Mouse (Mus musculus) T-cell, adult 2 months (primary cell): ENCODE measurements around the gene Ambn.
"Not testable (repeated sequence)": the region's sequence is repeated elsewhere in the genome, so short reads cannot be mapped to it uniquely, and the experiment has no call there.

Experiments
- DNase-seq: peaks from one replicate; pipeline ENCODE4 v3.0.0; 2022; ENCODE audit warnings: low spot score

Gene Ambn

GRCm38 (mm10) chr5:88455691-88456090 is at the start of gene Ambn:
Gene Ambn (plus strand): TSS chr5:88455991.
- no peak for DNase-seq

- no peak for DNase-seq
Observed at GRCm38 (mm10) chr5:88420319-88421065, 35.3 kb upstream of the Ambn start.

DNA sequence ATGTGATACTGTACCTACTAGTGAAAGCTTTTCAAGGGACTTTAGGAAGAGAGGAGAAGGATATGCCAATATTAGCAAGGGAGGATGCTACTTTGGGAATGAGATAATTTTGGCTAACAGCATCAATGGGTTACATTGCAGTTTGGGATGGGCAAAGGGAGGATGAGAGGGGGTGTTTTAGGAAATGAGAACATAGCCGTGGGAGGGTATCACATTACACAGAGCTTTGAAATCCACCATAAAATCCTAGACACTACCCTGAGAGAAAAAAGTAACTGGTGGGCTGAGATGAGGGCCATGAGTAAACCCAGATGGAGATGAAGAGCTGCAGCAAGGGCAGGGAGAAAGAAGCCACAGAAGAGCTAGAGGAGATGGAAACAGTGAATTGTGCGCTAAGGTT is 30.9 kb upstream of the Ambn start:
- DNase-seq, result not testable (repeated sequence)

DNA sequence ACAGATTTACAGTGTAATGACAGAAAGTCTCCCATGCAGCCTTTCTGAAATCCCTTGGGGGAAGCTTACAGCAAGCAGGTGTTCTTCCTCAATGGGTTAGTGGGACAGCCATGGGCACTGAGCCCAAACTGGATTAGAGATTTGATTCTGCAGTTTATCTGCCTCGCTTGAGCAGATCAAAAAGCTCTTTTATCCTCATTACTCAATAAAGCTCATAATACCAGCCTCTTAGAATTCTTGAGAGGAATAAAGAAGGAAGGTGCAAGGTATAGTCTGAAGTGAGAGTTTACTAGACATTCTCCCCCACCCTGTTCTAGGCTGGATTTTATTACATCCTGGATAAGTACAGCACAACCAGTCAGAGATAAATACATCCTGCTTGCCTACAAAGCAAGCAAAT is 29.0 kb upstream of the Ambn start:
- DNase-seq, result no peak

DNA sequence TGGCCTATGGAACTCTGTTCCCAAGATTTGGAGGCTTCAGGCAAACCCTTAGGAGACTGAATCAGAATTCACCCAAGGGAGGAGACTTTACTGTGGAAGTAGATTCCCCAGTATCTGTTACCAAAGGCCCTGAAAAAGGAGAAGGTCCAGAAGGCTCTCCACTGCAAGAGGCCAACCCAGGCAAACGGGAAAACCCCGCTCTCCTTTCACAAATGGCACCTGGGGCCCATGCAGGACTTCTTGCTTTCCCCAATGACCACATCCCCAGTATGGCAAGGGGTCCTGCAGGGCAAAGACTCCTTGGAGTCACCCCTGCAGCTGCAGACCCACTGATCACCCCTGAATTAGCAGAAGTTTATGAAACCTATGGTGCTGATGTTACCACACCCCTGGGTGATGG is 11.7 kb downstream of the Ambn start:
- DNase-seq, result no peak

GRCm38 (mm10) chr5:88468807-88469704 is 13.3 kb downstream of the Ambn start:
- DNase-seq, result no peak

DNA sequence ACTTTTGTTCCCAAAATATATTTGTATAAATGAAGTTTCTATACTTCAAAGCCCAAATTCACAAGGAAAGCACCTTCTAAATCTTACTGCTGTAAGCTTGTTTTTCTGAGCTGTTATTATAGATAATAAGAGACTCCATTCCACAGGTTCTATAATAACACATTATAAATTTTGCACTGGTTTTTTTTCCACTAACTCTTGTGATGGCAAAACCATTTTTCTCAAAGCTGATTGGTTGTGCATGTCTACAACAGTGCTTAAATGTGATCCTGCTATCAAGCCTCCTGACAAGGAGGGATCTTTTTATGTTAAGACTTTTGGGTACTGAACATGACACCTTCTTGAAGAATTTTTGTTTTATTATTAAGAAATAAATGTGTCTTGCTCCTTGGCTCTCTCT is 31.9 kb downstream of the Ambn start, which contains the start of gene Enam:
Gene Enam (plus strand): TSS at position 301 of the 400 bp plus-strand sequence.
- DNase-seq, result no peak

- no peak for DNase-seq
Observed at GRCm38 (mm10) chr5:88489004-88489403, 33.2 kb downstream of the Ambn start.

- DNase-seq, result no peak
Observed at GRCm38 (mm10) chr5:88491111-88491510, 35.3 kb downstream of the Ambn start.

GRCm38 (mm10) chr5:88499781-88500180 is 44.0 kb downstream of the Ambn start:
- no peak for DNase-seq

DNA sequence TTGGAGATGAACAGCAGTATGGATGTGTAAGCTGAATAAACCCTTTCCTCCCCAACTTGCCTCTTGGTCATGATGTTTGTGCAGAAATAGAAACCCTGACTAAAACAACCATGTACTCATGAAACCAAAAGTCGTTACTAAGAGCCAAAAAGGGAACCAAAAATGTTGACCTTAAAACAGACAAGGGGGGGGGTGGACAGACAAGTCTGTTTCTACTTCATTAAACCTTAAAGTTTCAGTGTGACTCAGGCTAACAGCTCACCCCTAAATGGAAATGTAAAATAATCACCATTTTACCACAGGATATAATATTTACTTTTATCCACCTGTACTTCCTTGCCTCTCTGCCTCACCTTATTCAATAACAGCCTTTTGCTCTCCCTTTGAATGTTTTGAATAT is 52.8 kb downstream of the Ambn start:
- no peak for DNase-seq

DNA sequence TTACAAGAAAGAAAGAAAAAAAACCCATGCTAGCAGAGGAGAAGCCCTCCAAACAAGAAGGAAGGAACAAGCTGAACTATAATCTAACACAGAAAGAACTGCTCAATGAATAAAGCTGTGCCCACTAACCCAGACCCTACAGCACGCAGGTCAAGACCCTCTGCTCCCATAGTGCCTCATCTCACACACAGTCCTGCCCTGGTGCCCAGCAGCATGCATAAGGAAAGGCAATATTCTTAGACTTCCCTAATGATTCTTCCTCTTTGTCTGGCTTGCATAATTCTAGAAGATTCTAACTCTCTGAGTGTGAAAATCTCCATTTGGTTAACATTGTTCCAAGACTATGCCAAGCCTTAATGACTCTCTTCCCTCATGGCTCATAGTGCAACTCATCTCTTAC is 53.2 kb downstream of the Ambn start:
- DNase-seq, result no peak
